Mouse (Mus musculus): ENCODE data around the gene Gm20388. TPM values are rescaled to one million over a fixed set of nuclear protein-coding genes. Genes with fewer than 3 reads are reported as not detected.

Gene Gm20388
- polyA plus RNA-seq, 1 experiment from 2014 or later: 8.3 TPM

GRCm38 (mm10) chr8:122162992-122163391 is 2252.4 kb downstream of the Gm20388 start:
- ATAC-seq (replicated peaks; ENCODE audit: low FRiP score, low TSS enrichment, low read depth) (peak; percentile 55; the same call in 1 of the 2 replicates), DNase-seq (ENCODE audit: low spot score) (peak; percentile 95)
- WGBS: 46% methylated on average over 8 of the region's 8 CpGs
- no peak overlapping the region for H3K4me3 ChIP-seq (ENCODE audit: low read depth, low read length)
- H3K36me3 ChIP-seq (ENCODE audit: control insufficient read depth, insufficient read depth, low read length): no peaks in the 10 kb centered on the region
- H3K27ac ChIP-seq (ENCODE audit: low read depth): no peak overlapping the region
- no peaks in the 10 kb centered on the region for H3K4me1 ChIP-seq (replicated peaks; ENCODE audit: control insufficient read depth, insufficient read depth, low read length)
- no peaks in the 10 kb centered on the region for H3K9me3 ChIP-seq (ENCODE audit: control insufficient read depth, low read length)
- H3K9ac ChIP-seq (ENCODE audit: low read length): no peak overlapping the region
- no peak overlapping the region for H3K4me2 ChIP-seq (ENCODE audit: low read length)
- no peaks in the 10 kb centered on the region for H3K27me3 ChIP-seq (replicated peaks; ENCODE audit: control insufficient read depth, insufficient read depth, low read length)

- H3K36me3 ChIP-seq (ENCODE audit: control insufficient read depth, insufficient read depth, low read length): no peaks in the 10 kb centered on the region
- H3K9me3 ChIP-seq (ENCODE audit: control insufficient read depth, low read length): no peaks in the 10 kb centered on the region
- H3K9ac ChIP-seq (ENCODE audit: low read length): no peak overlapping the region
- DNase-seq (ENCODE audit: low spot score) (no peak), ATAC-seq (replicated peaks; ENCODE audit: low FRiP score, low TSS enrichment, low read depth) (no peak)
- H3K27me3 ChIP-seq (replicated peaks; ENCODE audit: control insufficient read depth, insufficient read depth, low read length): no peaks in the 10 kb centered on the region
- no peak overlapping the region for H3K27ac ChIP-seq (ENCODE audit: low read depth)
- no peak overlapping the region for H3K4me3 ChIP-seq (ENCODE audit: low read depth, low read length)
- 64% methylated on average over 14 of the region's 14 CpGs for WGBS
- no peaks in the 10 kb centered on the region for H3K4me1 ChIP-seq (replicated peaks; ENCODE audit: control insufficient read depth, insufficient read depth, low read length)
- H3K4me2 ChIP-seq (ENCODE audit: low read length): no peak overlapping the region
These were observed 2256.7 kb downstream of the Gm20388 start for GRCm38 (mm10) chr8:122167204-122167860.

GRCm38 (mm10) chr8:122169446-122169845 is 2258.8 kb downstream of the Gm20388 start:
- Histone ChIP-seq H3K4me2 (ENCODE audit: low read length) (no peak overlapping the region), H3K9ac (ENCODE audit: low read length) (no peak overlapping the region), H3K9me3 (ENCODE audit: control insufficient read depth, low read length) (no peaks in the 10 kb centered on the region), H3K4me3 (ENCODE audit: low read depth, low read length) (no peak overlapping the region), H3K36me3 (ENCODE audit: control insufficient read depth, insufficient read depth, low read length) (no peaks in the 10 kb centered on the region), H3K27ac (ENCODE audit: low read depth) (no peak overlapping the region), H3K4me1 (replicated peaks; ENCODE audit: control insufficient read depth, insufficient read depth, low read length) (no peaks in the 10 kb centered on the region; the same call in 1 of the 2 replicates), H3K27me3 (replicated peaks; ENCODE audit: control insufficient read depth, insufficient read depth, low read length) (no peaks in the 10 kb centered on the region)
- ATAC-seq (replicated peaks; ENCODE audit: low FRiP score, low TSS enrichment, low read depth) (no peak), DNase-seq (ENCODE audit: low spot score) (no peak)
- 100% methylated on average over 2 of the region's 2 CpGs for WGBS

GRCm38 (mm10) chr8:122171823-122172222 is 2261.2 kb downstream of the Gm20388 start:
- DNase-seq (ENCODE audit: low spot score): no peak
- 91% methylated on average over 4 of the region's 4 CpGs for WGBS

GRCm38 (mm10) chr8:122174133-122174930 is 2263.7 kb downstream of the Gm20388 start:
- peak; percentile 64 for DNase-seq (ENCODE audit: low spot score)
- no peak overlapping the region for H3K9ac ChIP-seq (ENCODE audit: low read length)
- ATAC-seq (replicated peaks; ENCODE audit: low FRiP score, low TSS enrichment, low read depth): peak; percentile 79

More at GRCm38 (mm10) chr8:122171823-122172222, 2261.2 kb downstream of the Gm20388 start:
- H3K27me3 ChIP-seq (replicated peaks; ENCODE audit: control insufficient read depth, insufficient read depth, low read length): no peaks in the 10 kb centered on the region
- H3K4me2 ChIP-seq (ENCODE audit: low read length): no peak overlapping the region
- no peak overlapping the region for H3K27ac ChIP-seq (ENCODE audit: low read depth)
- no peak for ATAC-seq (replicated peaks; ENCODE audit: low FRiP score, low TSS enrichment, low read depth)
- H3K4me3 ChIP-seq (ENCODE audit: low read depth, low read length): no peak overlapping the region
- no peaks in the 10 kb centered on the region for H3K9me3 ChIP-seq (ENCODE audit: control insufficient read depth, low read length)
- H3K4me1 ChIP-seq (replicated peaks; ENCODE audit: control insufficient read depth, insufficient read depth, low read length): no peaks in the 10 kb centered on the region; the same call in 1 of the 2 replicates
- H3K9ac ChIP-seq (ENCODE audit: low read length): no peak overlapping the region
- no peaks in the 10 kb centered on the region for H3K36me3 ChIP-seq (ENCODE audit: control insufficient read depth, insufficient read depth, low read length)

GRCm38 (mm10) chr8:122178392-122178890 is 2267.8 kb downstream of the Gm20388 start:
- DNase-seq (ENCODE audit: low spot score): no peak
- no peaks in the 10 kb centered on the region for H3K9me3 ChIP-seq (ENCODE audit: control insufficient read depth, low read length)
- no peak overlapping the region for H3K27ac ChIP-seq (ENCODE audit: low read depth)
- H3K4me1 ChIP-seq (replicated peaks; ENCODE audit: control insufficient read depth, insufficient read depth, low read length): peaks cover 18% of the 10 kb centered on the region; the same call in 1 of the 2 replicates
- ATAC-seq (replicated peaks; ENCODE audit: low FRiP score, low TSS enrichment, low read depth): no peak
- no peak overlapping the region for H3K4me2 ChIP-seq (ENCODE audit: low read length)
- no peak overlapping the region for H3K9ac ChIP-seq (ENCODE audit: low read length)
- no peak overlapping the region for H3K4me3 ChIP-seq (ENCODE audit: low read depth, low read length)
- H3K27me3 ChIP-seq (replicated peaks; ENCODE audit: control insufficient read depth, insufficient read depth, low read length): no peaks in the 10 kb centered on the region
- 83% methylated on average over 4 of the region's 4 CpGs for WGBS
- H3K36me3 ChIP-seq (ENCODE audit: control insufficient read depth, insufficient read depth, low read length): no peaks in the 10 kb centered on the region

More at GRCm38 (mm10) chr8:122174133-122174930, 2263.7 kb downstream of the Gm20388 start:
- 42% methylated on average over 10 of the region's 10 CpGs for WGBS
- H3K4me3 ChIP-seq (ENCODE audit: low read depth, low read length): no peak overlapping the region
- H3K27me3 ChIP-seq (replicated peaks; ENCODE audit: control insufficient read depth, insufficient read depth, low read length): no peaks in the 10 kb centered on the region
- H3K36me3 ChIP-seq (ENCODE audit: control insufficient read depth, insufficient read depth, low read length): no peaks in the 10 kb centered on the region
- no peak overlapping the region for H3K27ac ChIP-seq (ENCODE audit: low read depth)
- H3K4me2 ChIP-seq (ENCODE audit: low read length): no peak overlapping the region
- no peaks in the 10 kb centered on the region; the same call in 1 of the 2 replicates for H3K4me1 ChIP-seq (replicated peaks; ENCODE audit: control insufficient read depth, insufficient read depth, low read length)
- no peaks in the 10 kb centered on the region for H3K9me3 ChIP-seq (ENCODE audit: control insufficient read depth, low read length)

GRCm38 (mm10) chr8:122179354-122179753 is 2268.7 kb downstream of the Gm20388 start:
- Histone ChIP-seq H3K4me1 (replicated peaks; ENCODE audit: control insufficient read depth, insufficient read depth, low read length) (peaks cover 18% of the 10 kb centered on the region; the same call in 1 of the 2 replicates), H3K4me3 (ENCODE audit: low read depth, low read length) (no peak overlapping the region), H3K9me3 (ENCODE audit: control insufficient read depth, low read length) (no peaks in the 10 kb centered on the region), H3K4me2 (ENCODE audit: low read length) (no peak overlapping the region), H3K27ac (ENCODE audit: low read depth) (no peak overlapping the region), H3K27me3 (replicated peaks; ENCODE audit: control insufficient read depth, insufficient read depth, low read length) (no peaks in the 10 kb centered on the region), H3K9ac (ENCODE audit: low read length) (no peak overlapping the region), H3K36me3 (ENCODE audit: control insufficient read depth, insufficient read depth, low read length) (no peaks in the 10 kb centered on the region)
- 74% methylated on average over 7 of the region's 7 CpGs for WGBS
- DNase-seq (ENCODE audit: low spot score) (no peak), ATAC-seq (replicated peaks; ENCODE audit: low FRiP score, low TSS enrichment, low read depth) (no peak)

GRCm38 (mm10) chr8:122180116-122180515 is 2269.5 kb downstream of the Gm20388 start:
- Histone ChIP-seq H3K9me3 (ENCODE audit: control insufficient read depth, low read length) (no peaks in the 10 kb centered on the region), H3K4me2 (ENCODE audit: low read length) (no peak overlapping the region), H3K9ac (ENCODE audit: low read length) (no peak overlapping the region), H3K36me3 (ENCODE audit: control insufficient read depth, insufficient read depth, low read length) (no peaks in the 10 kb centered on the region), H3K4me3 (ENCODE audit: low read depth, low read length) (no peak overlapping the region), H3K27me3 (replicated peaks; ENCODE audit: control insufficient read depth, insufficient read depth, low read length) (no peaks in the 10 kb centered on the region), H3K27ac (ENCODE audit: low read depth) (no peak overlapping the region), H3K4me1 (replicated peaks; ENCODE audit: control insufficient read depth, insufficient read depth, low read length) (peaks cover 18% of the 10 kb centered on the region; the same call in 1 of the 2 replicates)
- DNase-seq (ENCODE audit: low spot score): no peak
- WGBS: 72% methylated on average over 9 of the region's 9 CpGs
- ATAC-seq (replicated peaks; ENCODE audit: low FRiP score, low TSS enrichment, low read depth): no peak
